Mouse (Mus musculus) A20 (cell line): ENCODE results near the gene Armcx2.
"Not testable (repeated sequence)": the region's sequence is repeated elsewhere in the genome, so short reads cannot be mapped to it uniquely, and the experiment has no call there.

Experiments used
- DNase-seq: peaks from one replicate; pipeline ENCODE4 v3.0.0-alpha.2; 2011; ENCODE audit warnings: low read depth, low spot score

Armcx2 gene

GRCm38 (mm10) chrX:134808755-134809224 lies at the start of gene Armcx2:
Gene Armcx2, minus strand, starts transcription at chrX:134809221.
- peak; percentile 29 for DNase-seq

- no peak for DNase-seq
Measured at GRCm38 (mm10) chrX:134849662-134850061, 40.6 kb upstream of the Armcx2 start.

- no peak for DNase-seq
Measured at GRCm38 (mm10) chrX:134844424-134844823, 35.4 kb upstream of the Armcx2 start.

GRCm38 (mm10) chrX:134830508-134830907 lies 21.5 kb upstream of the Armcx2 start:
- DNase-seq, result no peak

- no peak for DNase-seq
Measured at GRCm38 (mm10) chrX:134807833-134808754, 927 bp downstream of the Armcx2 start.

GRCm38 (mm10) chrX:134787728-134788127 lies 21.3 kb downstream of the Armcx2 start:
- no peak for DNase-seq

- not testable (repeated sequence) for DNase-seq
Measured at GRCm38 (mm10) chrX:134763428-134764198, 45.4 kb downstream of the Armcx2 start.

- DNase-seq, result no peak
Measured at GRCm38 (mm10) chrX:134757293-134757995, 51.6 kb downstream of the Armcx2 start.

- DNase-seq, result peak; percentile 60
Measured at GRCm38 (mm10) chrX:134756434-134757292, 52.4 kb downstream of the Armcx2 start, which contains the start of gene Armcx3. Gene Armcx3, plus strand, starts transcription at chrX:134756595.
